Mouse (Mus musculus): ENCODE measurements around the gene Rab5b. TPM values are rescaled to one million over a fixed set of nuclear protein-coding genes. Genes with fewer than 3 reads are reported as not detected.

The Rab5b gene
- total RNA-seq, 1 experiment from 2014 or later = 72.7 TPM

- no peak for ATAC-seq (replicated peaks; ENCODE audit: insufficient number of reproducible peaks, low FRiP score, low TSS enrichment, poor library complexity, severe bottlenecking)
These were observed 6.4 kb upstream of the Rab5b start for GRCm38 (mm10) chr10:128702328-128703007.

- ATAC-seq (replicated peaks; ENCODE audit: insufficient number of reproducible peaks, low FRiP score, low TSS enrichment, poor library complexity, severe bottlenecking) = no peak
These were observed 4.6 kb upstream of the Rab5b start for GRCm38 (mm10) chr10:128700712-128701111.

- no peak for ATAC-seq (replicated peaks; ENCODE audit: insufficient number of reproducible peaks, low FRiP score, low TSS enrichment, poor library complexity, severe bottlenecking)
These were observed 3.5 kb upstream of the Rab5b start for GRCm38 (mm10) chr10:128699611-128700010.

- ATAC-seq (replicated peaks; ENCODE audit: insufficient number of reproducible peaks, low FRiP score, low TSS enrichment, poor library complexity, severe bottlenecking) = no peak
These were observed 2.9 kb upstream of the Rab5b start for GRCm38 (mm10) chr10:128699006-128699405.

- ATAC-seq (replicated peaks; ENCODE audit: insufficient number of reproducible peaks, low FRiP score, low TSS enrichment, poor library complexity, severe bottlenecking) = no peak
These were observed 1.1 kb upstream of the Rab5b start for GRCm38 (mm10) chr10:128697072-128697725.

- ATAC-seq (replicated peaks; ENCODE audit: insufficient number of reproducible peaks, low FRiP score, low TSS enrichment, poor library complexity, severe bottlenecking) = peak; percentile 14; the same call in 1 of the 2 replicates
These were observed 563 bp downstream of the Rab5b start for GRCm38 (mm10) chr10:128695411-128695991.

GRCm38 (mm10) chr10:128674469-128675008, 21.5 kb downstream of the Rab5b start:
- ATAC-seq (replicated peaks; ENCODE audit: insufficient number of reproducible peaks, low FRiP score, low TSS enrichment, poor library complexity, severe bottlenecking) = no peak

GRCm38 (mm10) chr10:128673763-128674468, 22.1 kb downstream of the Rab5b start, which contains the start of gene Suox:
Suox (minus strand) TSS chr10:128674073.
- peak; percentile 57 for ATAC-seq (replicated peaks; ENCODE audit: insufficient number of reproducible peaks, low FRiP score, low TSS enrichment, poor library complexity, severe bottlenecking)

- no peak for ATAC-seq (replicated peaks; ENCODE audit: insufficient number of reproducible peaks, low FRiP score, low TSS enrichment, poor library complexity, severe bottlenecking)
These were observed 24.9 kb downstream of the Rab5b start for GRCm38 (mm10) chr10:128671148-128671547.

GRCm38 (mm10) chr10:128668790-128669672, 27.0 kb downstream of the Rab5b start:
- no peak for ATAC-seq (replicated peaks; ENCODE audit: insufficient number of reproducible peaks, low FRiP score, low TSS enrichment, poor library complexity, severe bottlenecking)

- ATAC-seq (replicated peaks; ENCODE audit: insufficient number of reproducible peaks, low FRiP score, low TSS enrichment, poor library complexity, severe bottlenecking) = no peak
These were observed 30.3 kb downstream of the Rab5b start for GRCm38 (mm10) chr10:128665806-128666205.

GRCm38 (mm10) chr10:128665307-128665706, 30.8 kb downstream of the Rab5b start:
- no peak for ATAC-seq (replicated peaks; ENCODE audit: insufficient number of reproducible peaks, low FRiP score, low TSS enrichment, poor library complexity, severe bottlenecking)

GRCm38 (mm10) chr10:128664808-128665207, 31.3 kb downstream of the Rab5b start:
- ATAC-seq (replicated peaks; ENCODE audit: insufficient number of reproducible peaks, low FRiP score, low TSS enrichment, poor library complexity, severe bottlenecking) = no peak

- no peak for ATAC-seq (replicated peaks; ENCODE audit: insufficient number of reproducible peaks, low FRiP score, low TSS enrichment, poor library complexity, severe bottlenecking)
These were observed 32.4 kb downstream of the Rab5b start for GRCm38 (mm10) chr10:128663441-128664220.

- ATAC-seq (replicated peaks; ENCODE audit: insufficient number of reproducible peaks, low FRiP score, low TSS enrichment, poor library complexity, severe bottlenecking) = no peak
These were observed 33.6 kb downstream of the Rab5b start for GRCm38 (mm10) chr10:128662465-128662864.

GRCm38 (mm10) chr10:128659490-128659889, 36.6 kb downstream of the Rab5b start:
- no peak for ATAC-seq (replicated peaks; ENCODE audit: insufficient number of reproducible peaks, low FRiP score, low TSS enrichment, poor library complexity, severe bottlenecking)

GRCm38 (mm10) chr10:128657844-128658243, 38.2 kb downstream of the Rab5b start:
- ATAC-seq (replicated peaks; ENCODE audit: insufficient number of reproducible peaks, low FRiP score, low TSS enrichment, poor library complexity, severe bottlenecking) = no peak

All from monocyte, adult 5-6 weeks (primary cell).